Mouse (Mus musculus) ovary, postnatal 10 days (tissue): ENCODE data around the gene Ssh1.
A peak's percentile ranks its signal among the peaks of the same experiment; 100 is the strongest.

Experiments
- DNase-seq: peaks from one replicate; pipeline ENCODE4 v3.0.0; 2022; ENCODE audit warnings: low spot score

The Ssh1 gene

DNA sequence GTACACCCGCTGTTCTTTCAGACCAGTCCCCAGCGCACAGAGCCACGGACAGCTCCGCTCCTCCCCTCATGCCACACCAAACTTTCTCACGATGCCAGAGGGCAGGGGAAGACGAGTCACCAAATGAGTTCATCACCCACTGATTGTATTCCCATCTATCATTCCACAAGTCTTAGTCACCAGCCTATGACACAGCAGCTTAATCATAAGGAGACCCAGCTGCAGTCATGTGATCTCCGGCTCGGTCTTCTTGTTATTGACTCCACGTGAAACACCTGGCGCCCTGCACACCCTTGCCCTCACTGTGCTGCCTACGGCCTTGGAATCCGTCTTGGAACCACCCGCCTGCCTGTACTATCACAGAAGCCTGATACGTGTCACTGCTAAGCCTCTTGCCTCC lies 28.7 kb downstream of the Ssh1 start:
- DNase-seq = no peak

DNA sequence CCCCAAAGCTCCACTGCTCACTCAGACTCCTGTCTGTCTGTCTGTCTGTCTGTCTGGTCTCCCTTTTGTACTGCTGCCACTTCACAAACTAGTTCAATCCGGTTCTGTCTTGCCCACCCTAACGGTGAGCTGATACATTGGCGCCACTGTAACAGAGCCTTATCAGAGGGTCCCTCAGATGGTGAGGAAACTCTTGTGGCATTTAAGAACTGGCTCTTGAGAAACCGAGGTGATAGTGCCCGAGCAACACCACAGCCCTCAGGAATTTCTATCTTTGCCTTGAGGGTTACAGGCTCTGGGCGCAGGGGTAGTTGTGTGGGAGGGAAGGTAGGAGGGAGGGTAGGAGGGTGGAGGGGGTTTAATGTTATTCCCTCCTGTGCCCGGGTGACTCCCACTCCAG lies 31.9 kb downstream of the Ssh1 start:
- no peak for DNase-seq

DNA sequence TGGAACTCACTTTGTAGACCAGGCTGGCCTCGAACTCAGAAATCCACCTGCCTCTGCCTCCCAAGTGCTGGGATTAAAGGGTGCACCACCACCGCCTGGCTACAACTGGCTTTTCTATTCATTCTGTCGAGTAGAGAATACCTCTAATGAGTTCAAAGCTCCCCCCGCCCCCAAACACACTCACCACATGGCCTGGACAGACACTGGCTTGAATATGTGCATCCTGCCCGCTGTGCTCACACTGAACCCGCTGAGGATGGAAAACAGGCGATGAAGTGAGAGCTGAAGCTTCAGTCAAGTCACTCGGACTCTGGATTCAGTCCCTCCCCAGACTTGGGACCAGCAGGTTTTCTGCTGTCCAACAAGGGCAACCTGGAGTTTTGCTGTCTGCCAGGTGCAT lies 33.3 kb downstream of the Ssh1 start:
- no peak for DNase-seq

- DNase-seq = no peak
Measured at GRCm38 (mm10) chr5:113959039-113959438, 34.7 kb downstream of the Ssh1 start.

DNA sequence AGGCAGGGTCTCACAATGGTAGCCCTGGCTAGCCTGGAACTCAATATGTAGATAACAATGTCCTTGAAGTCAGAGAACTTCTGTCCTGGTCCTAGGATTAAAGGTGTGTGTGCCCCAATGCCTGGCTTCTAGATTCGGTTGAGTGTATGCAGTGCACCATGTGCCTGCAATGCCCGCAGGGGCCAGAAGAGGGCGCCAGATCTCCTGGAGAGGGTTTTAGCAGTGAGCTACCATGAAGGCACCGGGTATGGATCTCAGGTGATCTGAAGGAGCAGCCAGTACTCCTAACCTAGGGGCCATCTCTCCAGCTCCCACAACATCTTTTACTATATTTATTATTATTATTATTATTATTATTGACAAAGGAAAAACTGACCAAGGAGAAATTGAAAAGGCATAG lies 37.2 kb downstream of the Ssh1 start:
- peak; percentile 90 for DNase-seq

GRCm38 (mm10) chr5:113955691-113956090 lies 38.0 kb downstream of the Ssh1 start:
- no peak for DNase-seq

DNA sequence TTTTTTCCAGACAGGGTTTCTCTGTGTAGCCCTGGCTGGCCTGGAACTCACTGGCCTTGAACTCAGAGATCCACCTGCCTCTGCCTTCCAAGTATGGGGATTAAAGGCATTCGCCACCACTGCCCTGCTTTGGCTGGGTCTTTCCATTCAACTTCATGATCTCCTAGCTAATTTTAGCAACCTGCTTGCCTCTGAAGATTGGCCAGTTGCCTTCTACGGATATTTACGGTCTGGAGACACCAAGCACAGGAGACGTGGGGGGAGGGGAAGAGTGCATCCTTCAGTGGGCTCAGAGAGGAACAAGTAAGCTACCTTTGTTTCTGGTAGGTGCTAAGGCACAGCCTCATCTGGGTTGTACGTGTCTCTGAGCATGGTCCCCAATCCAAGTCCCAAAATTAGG lies 38.4 kb downstream of the Ssh1 start:
- no peak for DNase-seq

GRCm38 (mm10) chr5:113954421-113954820 lies 39.3 kb downstream of the Ssh1 start:
- DNase-seq = peak; percentile 67

GRCm38 (mm10) chr5:113952519-113952918 lies 41.2 kb downstream of the Ssh1 start:
- no peak for DNase-seq

DNA sequence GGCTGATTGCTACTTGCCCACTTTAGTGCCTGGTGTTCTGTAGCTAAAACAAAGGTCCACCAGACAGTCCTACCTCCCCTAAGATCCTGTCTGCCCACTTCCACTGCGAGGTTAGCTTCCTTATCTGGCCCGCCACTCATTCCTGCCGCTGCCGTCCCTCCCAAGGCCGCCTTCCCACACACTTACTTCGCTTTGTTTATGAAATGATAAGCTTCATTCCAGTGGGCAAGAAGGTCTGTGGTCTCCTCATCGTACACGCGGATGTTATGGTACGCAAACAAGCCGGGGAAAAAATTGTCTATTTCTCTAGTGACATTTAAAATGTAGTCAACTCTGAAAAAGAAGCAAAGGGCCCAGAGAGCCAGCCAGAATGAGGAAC lies 42.0 kb downstream of the Ssh1 start:
- no peak for DNase-seq

- DNase-seq = no peak
Measured at GRCm38 (mm10) chr5:113950786-113951692, 42.7 kb downstream of the Ssh1 start.

DNA sequence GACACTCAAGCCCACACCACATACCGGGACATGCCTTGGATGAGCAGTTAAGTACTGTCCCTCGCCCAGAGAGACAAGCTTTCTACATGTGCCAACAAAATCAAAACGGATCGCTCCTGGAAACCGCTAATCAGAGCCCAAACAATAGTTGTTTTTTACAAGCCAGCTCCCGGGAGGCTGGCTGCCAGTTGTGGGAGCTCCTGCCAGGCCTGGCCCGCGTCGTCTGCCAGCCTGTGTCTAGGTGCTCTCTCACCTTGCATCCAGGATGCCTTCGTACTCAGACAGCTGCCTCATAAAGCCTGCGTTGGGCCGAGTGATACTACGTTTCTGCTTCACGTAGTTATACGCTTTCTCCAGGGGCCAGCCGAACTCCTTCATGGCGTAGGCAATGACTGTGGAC lies 43.6 kb downstream of the Ssh1 start:
- no peak for DNase-seq

- no peak for DNase-seq
Measured at GRCm38 (mm10) chr5:113947280-113947679, 46.4 kb downstream of the Ssh1 start.

GRCm38 (mm10) chr5:113945126-113945525 lies 48.6 kb downstream of the Ssh1 start:
- no peak for DNase-seq

GRCm38 (mm10) chr5:113943328-113943727 lies 50.4 kb downstream of the Ssh1 start:
- DNase-seq = no peak

DNA sequence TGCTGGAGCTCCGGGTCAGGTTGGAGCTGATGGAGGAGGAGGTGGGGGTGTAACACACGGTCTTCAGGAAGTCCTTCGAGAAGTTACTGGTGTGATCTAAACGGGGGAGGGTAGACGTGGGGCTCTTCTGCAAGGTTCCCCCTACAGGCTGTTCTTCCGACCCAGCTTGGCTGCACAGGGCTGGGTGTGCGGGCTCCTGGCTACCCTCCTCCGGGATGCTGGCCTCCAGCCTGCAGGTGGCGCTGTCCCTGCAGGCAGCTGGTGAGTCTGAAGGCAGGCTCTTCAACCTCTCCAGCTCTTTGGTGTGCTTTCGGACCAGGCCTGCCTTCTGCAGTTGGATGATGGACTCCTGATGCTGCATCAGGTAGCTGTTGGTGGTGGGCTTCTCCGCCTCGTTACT lies 51.1 kb downstream of the Ssh1 start:
- DNase-seq = no peak

DNA sequence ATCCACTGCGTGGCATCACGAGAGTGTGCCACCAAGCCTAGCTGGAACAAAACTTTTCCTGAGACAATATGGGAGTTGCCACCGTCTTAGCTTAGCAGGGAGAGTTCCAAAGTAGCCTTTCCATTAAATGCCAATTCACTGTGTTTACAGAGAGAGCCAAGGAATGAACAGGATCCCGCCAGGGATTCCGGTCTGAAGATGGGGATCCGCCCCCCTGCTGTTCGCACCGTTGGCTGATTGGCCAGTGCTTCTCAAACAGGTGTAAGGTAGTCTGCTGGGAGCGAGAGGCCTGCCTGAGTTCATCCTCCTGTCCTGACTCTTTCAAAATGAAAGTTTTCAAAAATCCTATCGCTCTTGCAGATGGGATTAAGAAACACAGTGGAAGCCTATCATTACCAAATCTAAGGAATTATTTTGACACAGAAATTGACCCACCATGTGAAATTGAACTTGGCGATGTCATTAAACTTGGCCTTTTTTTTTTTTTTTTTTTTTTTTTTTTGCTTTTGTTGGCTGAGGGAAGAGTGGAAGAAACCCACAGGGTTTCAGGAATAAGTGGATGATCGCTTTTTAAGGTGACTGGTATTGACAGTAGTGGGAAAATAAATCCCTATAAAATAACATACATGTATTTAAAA lies 54.3 kb downstream of the Ssh1 start:
- no peak for DNase-seq

DNA sequence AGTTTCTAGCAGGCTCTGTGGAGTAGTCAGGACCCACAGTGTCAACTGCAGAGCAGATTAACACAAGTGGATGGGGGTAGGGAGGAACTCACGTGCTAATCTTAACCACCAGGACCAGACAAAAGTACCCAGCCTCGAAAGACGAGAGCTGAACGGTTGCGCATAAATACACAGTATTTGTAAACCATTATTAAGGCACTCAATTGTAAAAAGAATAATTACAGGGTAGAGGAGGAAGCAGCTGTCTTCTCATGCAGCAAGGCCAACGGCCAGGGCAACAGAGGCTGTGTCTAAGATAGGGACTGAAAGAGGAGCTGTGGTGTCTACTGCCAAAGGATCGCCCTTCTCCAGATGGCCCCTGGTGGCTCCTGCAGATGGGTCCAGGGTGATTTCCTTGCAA lies 56.0 kb downstream of the Ssh1 start:
- no peak for DNase-seq

DNA sequence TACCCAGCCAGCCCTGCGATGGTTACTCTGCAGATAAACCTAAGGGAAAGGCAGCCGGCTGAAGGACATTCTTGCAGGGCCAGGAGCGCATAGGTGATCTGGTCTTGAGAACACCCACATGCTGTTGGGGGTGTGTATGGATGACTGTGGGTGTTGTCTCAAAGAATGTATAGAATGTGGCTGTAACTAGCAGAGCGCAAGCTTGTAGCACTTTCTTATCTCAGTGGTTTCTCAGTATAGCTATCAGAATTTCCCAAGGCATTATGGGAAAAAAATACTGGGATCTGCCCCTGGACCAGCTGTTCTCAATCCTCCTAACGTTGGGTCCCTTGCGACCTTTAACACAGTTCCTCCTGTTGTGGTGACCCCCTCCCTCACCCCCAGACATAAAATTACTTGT lies 59.8 kb downstream of the Ssh1 start:
- no peak for DNase-seq

- DNase-seq = no peak
Measured at GRCm38 (mm10) chr5:113933480-113933879, 60.2 kb downstream of the Ssh1 start.

- DNase-seq = no peak
Measured at GRCm38 (mm10) chr5:113932310-113932709, 61.4 kb downstream of the Ssh1 start.

DNA sequence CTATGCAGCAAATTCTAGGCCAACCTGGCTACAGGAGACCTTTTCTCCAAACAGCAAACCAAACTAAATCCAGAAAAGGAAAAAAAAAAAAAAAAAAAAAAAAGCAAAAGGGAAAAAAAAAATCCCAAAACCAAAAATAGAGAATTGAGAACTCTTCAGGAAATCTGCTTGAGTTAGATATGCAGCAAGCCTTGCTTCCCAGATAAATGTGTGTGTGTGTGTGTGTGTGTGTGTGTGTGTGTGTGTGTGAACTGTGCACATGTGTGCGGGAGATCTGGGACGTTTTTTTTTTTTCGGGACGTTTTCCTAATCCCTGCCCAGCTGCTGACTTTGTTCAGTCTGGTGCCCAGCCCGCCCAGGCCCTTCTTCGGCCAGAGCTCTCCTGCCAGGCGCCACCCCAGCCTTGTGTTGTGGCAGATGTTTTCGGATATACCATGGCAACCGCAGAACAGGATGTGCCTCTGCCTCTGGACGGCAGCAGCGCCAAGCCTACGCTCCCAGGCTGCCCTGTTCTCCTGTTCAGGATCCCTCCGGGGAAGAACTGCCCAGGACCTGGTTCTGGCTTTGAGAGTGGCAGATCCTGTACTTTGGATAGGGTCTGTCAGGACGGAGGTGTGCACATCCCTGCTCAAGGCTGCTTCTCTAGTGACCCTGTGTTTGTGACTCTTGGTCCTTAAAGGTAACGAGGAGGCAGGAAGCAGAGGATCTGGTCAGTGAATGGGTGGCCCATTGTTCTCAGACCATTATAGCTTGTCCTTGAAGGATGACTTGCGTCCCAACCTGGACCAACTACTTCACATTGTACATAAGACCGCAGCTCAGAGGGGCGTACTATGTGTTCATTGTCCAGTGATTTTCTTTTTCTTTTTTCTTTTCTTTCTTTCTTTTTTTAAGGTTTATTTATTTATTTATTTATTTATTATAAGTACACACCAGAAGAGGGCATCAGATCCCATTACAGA lies 62.8 kb downstream of the Ssh1 start:
- no peak for DNase-seq
